Mouse (Mus musculus): ENCODE data around the gene Fam120b.

DNA sequence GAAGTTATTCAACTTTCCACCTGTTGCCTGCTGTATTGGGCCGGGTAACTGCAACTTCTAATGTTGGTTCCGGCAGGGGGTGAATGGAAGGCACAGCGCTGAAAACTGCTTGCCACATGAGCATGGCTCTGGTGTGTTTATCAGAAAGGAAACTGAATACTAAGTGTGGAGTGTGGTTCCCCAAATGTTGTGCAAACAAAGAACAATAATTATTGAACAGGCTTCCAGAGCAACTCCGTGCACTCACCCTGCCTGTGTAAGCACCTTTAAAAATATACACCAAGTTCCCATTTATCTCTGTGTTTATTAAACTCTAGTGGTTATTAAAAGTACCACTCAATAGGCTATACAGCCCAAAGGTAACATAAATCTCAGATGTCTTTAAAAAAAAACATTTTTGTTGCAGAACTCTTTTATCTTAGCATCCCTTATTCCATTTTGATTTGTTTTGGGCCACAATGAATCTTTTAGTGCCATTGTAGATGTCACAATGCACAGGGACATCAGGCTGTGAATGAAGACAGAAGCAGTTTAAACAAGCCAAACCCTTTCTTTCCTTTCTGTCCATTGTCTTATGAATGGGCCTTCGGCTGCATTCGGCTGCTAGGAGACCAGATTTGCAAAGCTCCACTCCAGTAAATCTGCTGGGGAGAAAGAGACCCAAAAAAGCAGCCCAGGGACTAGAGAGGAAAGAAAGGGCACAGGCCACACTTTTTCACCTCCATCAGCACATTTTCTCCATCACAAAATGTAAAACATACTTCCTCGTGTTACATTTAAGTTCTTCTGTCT lies 13.9 kb upstream of the Fam120b start:
- TF ChIP-seq EP300 (IDR thresholded peaks at IDR 0.05; ENCODE audit: low read depth), result no peak
- TF ChIP-seq CTCF (IDR thresholded peaks at IDR 0.05; ENCODE audit: low read depth), result no peak
